Mouse (Mus musculus) frontal cortex, postnatal 14 days (tissue): Measurements from ENCODE around the gene Slc25a21.
"Not testable (repeated sequence)": the region's sequence is repeated elsewhere in the genome, so short reads cannot be mapped to it uniquely, and the experiment has no call there.

Experiments used
- DNase-seq, 2 experiments: peaks; one replicate each; pipeline ENCODE4 v3.0.0; 2022; ENCODE audit warnings: low spot score in 2 of 2

Gene Slc25a21

GRCm38 (mm10) chr12:57197363-57198026 is at the start of gene Slc25a21:
Gene Slc25a21 (minus strand): TSS chr12:57197472.
- DNase-seq: no peak

DNA sequence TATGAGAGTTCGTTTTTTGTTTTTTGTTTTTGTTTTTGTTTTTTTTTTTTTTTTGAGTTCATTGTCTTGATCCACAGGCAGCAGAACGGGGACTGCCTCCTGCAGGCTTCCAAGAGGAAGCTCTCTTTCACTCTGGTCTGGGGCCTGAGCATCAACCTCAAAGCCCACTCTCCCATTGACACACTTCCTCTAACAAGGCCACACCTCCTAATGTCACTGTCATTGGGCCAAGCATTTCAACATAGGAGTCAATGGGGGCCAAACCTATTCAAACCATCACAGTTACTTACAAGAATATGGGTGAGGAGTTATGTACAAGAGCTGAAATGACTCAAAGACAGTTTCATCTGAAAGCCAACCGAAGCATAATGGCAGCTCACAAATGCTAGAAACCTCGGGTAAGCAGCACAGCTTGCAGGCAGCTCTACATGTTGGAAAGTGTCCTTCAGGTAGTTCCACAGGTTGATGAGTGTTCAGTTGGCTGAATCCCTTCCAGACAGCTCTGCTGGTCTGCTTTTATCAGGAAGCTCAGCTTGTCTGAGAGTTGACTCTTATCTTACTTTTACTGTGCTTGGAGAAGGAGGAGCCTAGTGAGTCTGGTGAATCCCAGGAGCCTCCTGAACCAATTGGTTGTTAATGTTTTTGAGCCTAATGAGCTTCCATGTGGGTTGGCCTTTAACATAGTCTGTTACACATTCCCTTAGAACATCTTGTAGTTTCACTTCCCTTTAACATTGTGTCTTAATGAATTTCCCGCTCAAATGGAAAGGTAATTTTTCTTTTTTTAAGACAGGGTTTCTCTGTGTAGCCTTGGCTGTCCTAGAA is 46.6 kb upstream of the Slc25a21 start:
- DNase-seq: no peak

GRCm38 (mm10) chr12:57233386-57233785 is 36.1 kb upstream of the Slc25a21 start:
- no peak for DNase-seq

DNA sequence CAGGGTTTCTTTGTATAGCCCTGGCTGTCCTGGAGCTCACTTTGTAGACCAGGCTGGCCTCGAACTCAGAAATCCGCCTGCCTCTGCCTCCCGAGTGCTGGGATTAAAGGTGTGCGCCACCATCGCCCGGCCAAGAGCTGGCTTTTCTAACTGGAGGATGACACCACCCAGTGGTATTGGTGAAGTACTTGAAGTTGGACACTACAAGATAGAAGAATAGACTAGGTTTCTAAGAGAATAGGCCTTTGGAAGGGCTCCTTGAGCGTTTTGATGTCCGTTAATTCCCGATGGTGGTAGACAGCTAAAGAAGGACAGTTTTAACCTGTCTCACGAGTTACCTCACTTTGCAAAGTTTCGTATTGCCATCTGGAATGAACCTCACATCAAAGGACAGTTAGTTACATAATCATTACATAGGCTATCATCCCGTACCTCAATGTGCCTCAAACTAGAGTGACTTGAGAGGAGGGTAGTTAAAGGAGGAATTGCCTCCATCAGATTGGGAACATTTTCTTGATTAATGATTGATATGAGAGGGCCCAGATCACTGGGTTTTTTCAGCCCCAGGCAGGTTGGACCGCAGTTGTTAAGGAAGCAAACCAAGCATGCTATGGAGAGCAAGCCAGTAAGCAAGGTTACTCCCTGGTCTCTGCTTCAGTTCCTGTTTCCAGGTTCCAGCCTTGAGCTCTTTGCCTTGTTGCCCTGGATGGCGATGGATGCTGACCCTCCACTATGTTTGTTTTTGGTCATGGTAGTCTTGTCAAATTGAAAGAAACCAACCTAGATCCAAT is 34.0 kb upstream of the Slc25a21 start:
- no peak for DNase-seq

DNA sequence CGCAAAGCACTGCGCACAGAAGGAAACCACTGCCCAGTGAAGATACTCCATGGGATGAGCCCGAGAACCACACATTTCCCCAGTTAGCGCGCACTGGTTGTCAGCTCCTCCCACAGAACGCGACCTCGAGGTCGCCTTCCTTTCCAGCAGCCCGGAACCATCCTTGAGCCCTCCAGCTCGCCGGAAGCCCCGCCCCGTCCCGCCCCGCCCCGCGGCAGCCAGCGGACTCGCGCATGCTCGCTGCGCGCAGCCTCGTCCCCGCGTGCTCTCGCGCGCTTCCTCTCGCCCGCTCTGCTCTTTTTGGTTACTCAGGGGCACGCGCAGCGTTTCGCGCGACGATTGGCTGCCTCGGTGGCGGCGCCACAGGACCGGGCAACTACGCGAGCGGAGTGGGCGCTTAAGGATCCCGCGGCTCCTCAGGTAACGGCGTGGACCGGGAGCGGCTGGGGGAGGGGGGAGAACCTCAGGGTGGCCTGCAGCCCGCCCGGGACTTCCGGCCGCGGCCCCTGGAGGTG is 33.0 kb upstream of the Slc25a21 start, which contains the start of the genes Prps1l3 and Mipol1:
Gene Prps1l3, plus strand, starts transcription at position 221 of the 515 bp plus-strand sequence.
Gene Mipol1, plus strand, starts transcription at position 236 of the 515 bp plus-strand sequence.
- DNase-seq: peak; percentile 77 to 85

DNA sequence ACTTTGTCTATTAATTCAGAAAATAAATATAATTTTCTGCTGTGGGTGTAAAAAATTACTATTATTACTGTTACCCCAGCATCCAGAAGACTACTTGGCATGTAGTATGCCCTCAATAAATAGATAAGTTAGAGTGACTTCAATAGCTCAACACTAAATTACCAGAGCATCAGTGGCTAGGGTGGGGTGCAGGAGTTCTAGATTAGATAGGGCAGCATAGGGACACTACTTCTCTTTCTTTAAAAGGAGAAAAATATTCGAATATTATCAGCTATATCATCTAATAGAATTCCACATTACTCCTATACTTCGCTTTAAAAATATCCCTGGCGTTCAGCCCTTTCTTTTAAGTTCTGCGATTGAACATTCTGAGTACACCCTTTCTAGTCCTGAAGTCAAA is 32.4 kb upstream of the Slc25a21 start:
- no peak for DNase-seq

DNA sequence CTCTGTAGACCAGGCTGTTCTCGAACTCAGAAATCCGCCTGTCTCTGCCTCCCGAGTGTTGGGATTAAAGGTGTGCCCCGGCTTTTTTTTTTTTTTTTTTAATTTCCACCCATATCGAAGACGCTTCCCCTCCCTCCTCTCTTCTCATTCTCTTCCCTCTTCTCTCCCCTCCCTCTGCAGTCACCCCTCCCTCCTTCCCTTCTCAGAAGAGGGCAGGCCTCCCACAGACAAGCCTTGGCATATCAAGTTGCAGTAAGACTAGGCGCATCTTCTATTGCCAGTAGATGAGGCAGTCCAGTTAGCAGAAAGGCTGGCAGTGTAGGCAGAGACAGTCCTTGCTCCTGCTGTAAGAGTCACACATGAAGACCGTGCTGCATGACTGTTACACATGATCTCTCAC is 30.5 kb upstream of the Slc25a21 start:
- DNase-seq: no peak

DNA sequence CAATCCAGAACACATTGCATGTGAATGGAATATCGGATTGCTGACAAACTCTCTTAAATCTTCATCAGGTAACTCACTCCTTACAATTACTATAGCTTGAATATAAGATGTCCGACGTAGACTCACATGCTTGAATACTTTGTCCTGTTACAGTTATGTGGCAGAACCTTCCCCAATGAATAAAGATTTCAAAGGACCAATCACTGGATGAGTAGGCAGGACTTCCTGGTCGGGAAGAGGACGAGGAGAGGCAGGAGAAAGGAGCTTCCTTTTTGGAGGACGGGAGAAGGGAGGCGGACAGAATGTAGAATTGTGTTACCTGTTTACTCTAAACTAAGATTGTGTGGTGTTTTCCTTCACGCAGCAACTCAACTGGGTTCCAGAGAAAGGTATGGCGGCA is 29.1 kb upstream of the Slc25a21 start:
- DNase-seq: no peak

GRCm38 (mm10) chr12:57212463-57212862 is 15.2 kb upstream of the Slc25a21 start:
- not testable (repeated sequence) for DNase-seq

- DNase-seq: peak in 1 of 2 experiments; percentile 8
These were observed 14.4 kb upstream of the Slc25a21 start for GRCm38 (mm10) chr12:57211353-57212311.

- DNase-seq: no peak
These were observed 7.1 kb upstream of the Slc25a21 start for GRCm38 (mm10) chr12:57204276-57204851.

- no peak for DNase-seq
These were observed 4.6 kb upstream of the Slc25a21 start for GRCm38 (mm10) chr12:57201901-57202300.

DNA sequence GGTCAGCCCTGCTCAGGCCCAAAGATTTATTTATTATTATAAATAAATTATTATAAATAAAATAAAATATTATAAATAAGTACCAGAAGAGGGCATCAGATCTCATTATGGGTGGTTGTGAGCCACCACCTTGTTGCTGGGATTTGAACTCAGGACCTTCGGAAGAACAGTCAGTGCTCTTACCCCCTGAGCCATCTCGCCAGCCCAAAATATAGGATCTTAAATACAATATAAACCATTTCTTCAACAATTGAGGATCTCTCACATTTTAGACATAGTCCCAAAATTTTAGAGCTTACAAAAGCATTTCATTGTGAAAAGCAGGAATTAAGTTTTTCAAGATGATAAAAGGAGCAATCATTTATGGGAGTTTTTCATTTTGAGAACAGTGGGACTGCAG is 2.2 kb upstream of the Slc25a21 start:
- no peak for DNase-seq

GRCm38 (mm10) chr12:57198269-57198668 is 997 bp upstream of the Slc25a21 start:
- no peak for DNase-seq

GRCm38 (mm10) chr12:57196608-57197362 is 487 bp downstream of the Slc25a21 start:
- DNase-seq: peak in 1 of 2 experiments; percentile 5

- no peak for DNase-seq
These were observed 1.0 kb downstream of the Slc25a21 start for GRCm38 (mm10) chr12:57196286-57196607.

GRCm38 (mm10) chr12:57194609-57195008 is 2.7 kb downstream of the Slc25a21 start:
- DNase-seq: no peak

DNA sequence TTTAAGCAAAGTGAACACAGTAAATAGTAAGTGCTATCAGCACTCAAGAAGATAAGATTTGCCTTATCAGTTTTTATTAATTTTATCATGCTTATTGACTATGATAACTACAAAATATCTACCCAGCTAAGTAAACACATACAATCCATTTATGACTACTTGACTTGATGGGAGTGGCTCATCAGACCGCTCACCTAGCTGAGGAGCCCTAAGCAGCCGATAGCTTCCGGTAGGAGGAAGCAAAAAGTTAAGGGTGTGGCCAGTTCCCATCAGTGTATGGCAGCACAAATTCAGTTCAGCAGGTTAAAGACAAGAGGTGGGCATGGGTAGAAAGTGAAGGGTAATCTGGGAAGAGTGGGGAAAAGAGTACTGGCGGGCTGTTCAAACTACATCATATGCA is 10.2 kb downstream of the Slc25a21 start:
- no peak for DNase-seq

DNA sequence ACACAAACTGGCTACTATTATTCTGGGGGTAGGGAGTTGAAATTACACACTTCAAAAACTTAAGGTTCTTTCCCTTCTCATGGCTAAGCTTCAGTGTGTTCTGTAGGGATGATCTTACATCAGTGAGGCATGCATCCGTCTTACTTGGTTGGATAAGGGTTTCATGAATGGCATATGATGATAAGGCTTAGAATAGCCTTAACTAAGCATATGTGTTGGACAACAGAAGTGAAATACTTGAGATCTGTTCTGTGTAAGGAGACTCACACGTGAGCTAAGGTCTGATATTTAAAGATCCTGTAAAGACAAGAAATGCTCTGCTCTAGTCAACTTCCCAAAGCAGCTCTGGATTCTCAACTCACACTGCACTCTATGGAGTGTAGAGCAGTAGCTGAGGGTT is 11.1 kb downstream of the Slc25a21 start:
- no peak for DNase-seq

GRCm38 (mm10) chr12:57185475-57185874 is 11.8 kb downstream of the Slc25a21 start:
- no peak for DNase-seq
